Mouse (Mus musculus) kidney, embryonic 16.5 days (tissue): ENCODE data around the gene Tnfaip8l3. TPM values are rescaled to one million over a fixed set of nuclear protein-coding genes. Genes with fewer than 3 reads are reported as not detected.
A peak's percentile ranks its signal among the peaks of the same experiment; 100 is the strongest.
"Not testable (repeated sequence)": the region's sequence is repeated elsewhere in the genome, so short reads cannot be mapped to it uniquely, and the experiment has no call there.

Source experiments
- ATAC-seq: fragments of 200-750 bp; cut with Nextera tagmentation; 2 replicates; pipeline ENCODE4 v1.8.0; 2017; ENCODE audit warnings: moderate TSS enrichment; ENCODE audit not compliant: low FRiP score, low TSS enrichment
- H3K27ac ChIP-seq: fragments of 300-500 bp; sonication (generic); 2 replicates; pipeline ENCODE4 v1.5.1; 2014; ENCODE audit warnings: low read length
- H3K27me3 ChIP-seq: fragments of 300-500 bp; sonication (generic); 2 replicates; pipeline ENCODE4 v1.6.1; 2014; ENCODE audit warnings: low read length, control low read depth, mixed read lengths; ENCODE audit not compliant: insufficient read depth
- H3K36me3 ChIP-seq: fragments of 300-500 bp; sonication (generic); 2 replicates; pipeline ENCODE4 v1.6.1; 2014; ENCODE audit warnings: low read length, control low read depth, mixed read lengths; ENCODE audit not compliant: insufficient read depth
- H3K4me1 ChIP-seq: fragments of 300-500 bp; sonication (generic); 2 replicates; pipeline ENCODE4 v1.6.1; 2014; ENCODE audit warnings: low read length, control low read depth, mixed read lengths; ENCODE audit not compliant: insufficient read depth
- H3K4me2 ChIP-seq: fragments of 300-500 bp; sonication (generic); replicated peaks from 2 replicates; pipeline ENCODE4 v1.6.1; 2014; ENCODE audit warnings: low read depth, low read length
- H3K4me3 ChIP-seq: fragments of 300-500 bp; sonication (generic); 2 replicates; pipeline ENCODE4 v1.5.1; 2014; ENCODE audit warnings: mild to moderate bottlenecking, low read length
- H3K9ac ChIP-seq: fragments of 300-500 bp; sonication (generic); replicated peaks from 2 replicates; pipeline ENCODE4 v1.6.1; 2014; ENCODE audit warnings: low read length
- H3K9me3 ChIP-seq: fragments of 300-500 bp; sonication (generic); 2 replicates; pipeline ENCODE4 v1.6.1; 2016; ENCODE audit warnings: low read length, control low read depth
- whole genome bisulfite sequencing: fragments of 180-500 bp; shearing (Covaris S2); extraction: QIAGEN DNeasy Blood & Tissue Kit; methylation state at CpG from one replicate; pipeline ENCODE4 v1.1.7; 2014; 5-methylcytosine and 5-hydroxymethylcytosine counted together
- polyA plus RNA-seq: library from polyadenylated mRNA; unstranded; fragments of >200 nt; fragmentation: Nextera tagmentation; extraction: Ambion mirVana; gene quantifications from 2 replicates; pipeline ENCODE4 v1.2.1, GENCODE M21; 2015

Tnfaip8l3 gene
- polyA plus RNA-seq, 1 experiment from 2014 or later: 0.41 TPM

DNA sequence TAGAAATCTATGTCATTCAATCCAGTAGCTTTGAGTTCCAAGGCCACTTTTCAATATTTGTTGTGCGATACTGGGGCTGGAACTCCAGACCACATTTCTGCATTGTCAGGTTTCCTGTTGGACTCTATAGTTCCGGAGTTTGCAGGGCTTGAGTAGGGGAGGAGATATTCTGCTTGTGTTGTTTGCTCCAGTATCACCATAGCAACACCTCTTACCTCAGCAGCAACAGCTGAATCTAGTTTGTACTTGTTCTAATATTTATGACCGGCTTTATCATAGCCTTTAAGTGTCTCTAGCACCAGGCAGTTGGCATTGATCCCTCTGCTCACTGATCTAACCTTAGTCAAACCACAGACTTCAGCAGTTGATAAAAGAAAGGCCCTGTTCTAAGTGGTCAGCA, 45.4 kb downstream of the Tnfaip8l3 start:
- 73% methylated on average over 3 of the region's 3 CpGs for WGBS
- Histone ChIP-seq H3K9ac (no peak overlapping the region), H3K27me3 (no peaks in the 10 kb centered on the region), H3K4me2 (no peak overlapping the region), H3K27ac (no peak overlapping the region), H3K9me3 (peaks cover 5% of the 10 kb centered on the region; the same call in 1 of the 2 replicates), H3K4me3 (no peak overlapping the region), H3K36me3 (no peaks in the 10 kb centered on the region), H3K4me1 (no peaks in the 10 kb centered on the region)
- ATAC-seq: no peak

DNA sequence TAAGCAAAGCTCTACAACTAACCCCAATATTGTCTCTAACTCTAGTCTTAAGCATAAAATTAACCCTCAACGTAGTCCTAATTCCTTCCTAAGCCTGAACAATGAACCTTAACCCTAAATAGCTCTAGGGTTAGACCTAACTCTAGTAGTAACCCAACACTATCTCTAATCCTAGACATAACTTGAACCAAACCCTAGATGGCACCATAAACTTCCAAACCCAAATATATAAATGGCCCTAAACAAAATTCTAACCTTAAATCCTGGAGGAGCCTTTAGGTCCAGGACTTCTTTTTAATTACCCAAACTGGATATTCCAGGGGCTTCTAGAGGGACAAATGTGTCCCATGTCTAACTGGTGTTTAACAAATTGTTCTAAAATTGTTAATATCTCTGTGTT, 73.7 kb downstream of the Tnfaip8l3 start:
- 58% methylated on average over 1 of the region's 1 CpGs for WGBS
- no peak for ATAC-seq
- H3K4me2 ChIP-seq: no peak overlapping the region
- no peak overlapping the region for H3K27ac ChIP-seq
- H3K9me3 ChIP-seq: no peaks in the 10 kb centered on the region
- no peak overlapping the region for H3K4me3 ChIP-seq
- H3K9ac ChIP-seq: no peak overlapping the region
- H3K4me1 ChIP-seq: no peaks in the 10 kb centered on the region
- H3K36me3 ChIP-seq: no peaks in the 10 kb centered on the region
- no peaks in the 10 kb centered on the region for H3K27me3 ChIP-seq

DNA sequence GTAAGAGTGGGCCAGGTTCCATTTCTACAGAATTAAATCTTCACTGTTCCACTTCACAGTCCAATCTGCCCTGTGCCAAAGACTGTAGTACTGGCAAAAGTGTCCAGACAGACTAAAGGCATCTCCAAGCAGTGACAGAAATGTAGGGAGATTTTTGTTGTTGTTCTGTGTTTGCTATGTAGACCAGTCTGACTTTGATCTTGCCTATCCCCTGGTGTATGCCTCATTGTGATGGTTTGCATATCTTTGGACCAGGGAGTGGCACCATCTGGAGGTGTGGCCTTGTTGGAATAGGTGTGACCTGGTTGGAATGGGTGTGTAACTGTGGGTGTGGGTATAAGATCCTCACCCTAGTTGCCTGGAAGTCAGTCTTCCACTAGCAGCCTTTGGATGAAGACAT, 75.6 kb downstream of the Tnfaip8l3 start:
- not testable (repeated sequence) for H3K36me3 ChIP-seq, H3K4me1 ChIP-seq, H3K27me3 ChIP-seq, H3K9me3 ChIP-seq, H3K27ac ChIP-seq, H3K9ac ChIP-seq, ATAC-seq, H3K4me3 ChIP-seq, H3K4me2 ChIP-seq

DNA sequence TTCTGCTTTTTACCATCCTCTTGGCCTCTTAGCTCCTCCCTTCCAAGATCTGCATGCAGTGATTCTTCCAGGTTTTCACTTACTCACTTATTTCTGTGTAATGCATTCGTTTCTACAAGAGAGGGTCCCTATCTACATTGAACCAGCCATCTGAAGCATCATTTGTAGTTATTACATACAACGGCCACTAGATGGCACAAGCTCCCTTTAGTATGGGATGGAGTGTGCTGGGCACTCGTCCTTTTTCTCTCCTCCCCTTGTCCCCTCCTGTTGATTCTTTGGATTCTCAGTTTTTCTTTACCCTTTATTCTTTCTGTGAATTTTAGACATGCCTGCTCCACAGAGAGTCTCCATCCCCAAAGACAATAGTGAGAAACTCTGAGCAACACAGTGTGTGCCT, 77.3 kb downstream of the Tnfaip8l3 start:
- H3K27ac ChIP-seq: no peak overlapping the region
- H3K27me3 ChIP-seq: no peaks in the 10 kb centered on the region
- H3K4me2 ChIP-seq: 0 out of 2 replicates have a peak overlapping the region, but pooled peaks have one; percentile 10
- no peaks in the 10 kb centered on the region for H3K4me1 ChIP-seq
- ATAC-seq: peak; percentile 75; the same call in 1 of the 2 replicates
- WGBS: 3% methylated on average over 3 of the region's 3 CpGs
- H3K9me3 ChIP-seq: no peaks in the 10 kb centered on the region
- no peaks in the 10 kb centered on the region for H3K36me3 ChIP-seq
- H3K9ac ChIP-seq: no peak overlapping the region
- H3K4me3 ChIP-seq: no peak overlapping the region

DNA sequence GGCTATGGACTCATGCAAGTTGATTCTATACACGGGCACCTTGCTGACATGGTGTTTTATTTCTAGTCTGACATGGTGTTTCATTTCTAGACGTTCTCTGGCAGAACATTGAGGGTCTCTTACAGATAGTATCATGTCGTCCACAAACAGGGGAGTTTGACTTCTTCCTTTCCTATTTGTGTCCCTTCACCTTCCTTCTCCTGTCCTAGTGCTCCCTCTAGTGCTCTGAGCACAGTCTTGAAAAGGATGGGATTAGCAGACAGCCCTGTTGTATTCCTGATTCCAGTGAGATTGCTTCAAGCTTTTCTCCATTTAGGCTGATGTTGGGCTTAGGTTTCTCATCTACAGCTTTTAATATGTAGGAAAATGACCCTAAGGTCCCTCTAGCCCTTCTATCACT, 81.2 kb downstream of the Tnfaip8l3 start:
- no peak overlapping the region for H3K4me3 ChIP-seq
- no peaks in the 10 kb centered on the region for H3K9me3 ChIP-seq
- 31% methylated on average over 3 of the region's 3 CpGs for WGBS
- no peaks in the 10 kb centered on the region for H3K36me3 ChIP-seq
- no peak overlapping the region for H3K27ac ChIP-seq
- no peak overlapping the region for H3K4me2 ChIP-seq
- H3K9ac ChIP-seq: no peak overlapping the region
- H3K27me3 ChIP-seq: no peaks in the 10 kb centered on the region
- no peaks in the 10 kb centered on the region for H3K4me1 ChIP-seq
- ATAC-seq: no peak

DNA sequence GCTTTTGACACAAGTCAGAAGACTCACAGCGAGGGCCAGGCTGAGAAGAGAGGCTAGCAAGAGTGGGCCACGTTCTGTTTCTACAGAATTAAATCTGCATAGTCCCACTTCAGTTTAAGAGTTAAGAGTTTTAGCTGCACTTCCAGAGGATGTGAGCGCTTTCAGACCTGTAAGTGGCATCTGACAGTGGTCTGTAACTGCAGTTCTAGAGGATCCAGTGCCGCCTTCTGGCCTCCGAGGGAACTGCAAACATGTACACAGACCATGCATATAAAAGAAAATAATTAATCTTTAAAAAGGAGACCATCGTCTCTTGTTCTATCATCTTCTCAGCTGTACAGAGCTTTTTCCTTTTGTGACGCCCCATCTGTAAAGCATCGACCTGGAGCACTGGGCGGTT, 83.3 kb downstream of the Tnfaip8l3 start:
- WGBS: 42% methylated on average over 9 of the region's 9 CpGs
- ATAC-seq: no peak
- H3K27ac ChIP-seq: no peak overlapping the region
- no peaks in the 10 kb centered on the region for H3K9me3 ChIP-seq
- H3K9ac ChIP-seq: no peak overlapping the region
- no peaks in the 10 kb centered on the region for H3K27me3 ChIP-seq
- no peaks in the 10 kb centered on the region for H3K4me1 ChIP-seq
- no peaks in the 10 kb centered on the region for H3K36me3 ChIP-seq
- H3K4me3 ChIP-seq: no peak overlapping the region
- no peak overlapping the region for H3K4me2 ChIP-seq

DNA sequence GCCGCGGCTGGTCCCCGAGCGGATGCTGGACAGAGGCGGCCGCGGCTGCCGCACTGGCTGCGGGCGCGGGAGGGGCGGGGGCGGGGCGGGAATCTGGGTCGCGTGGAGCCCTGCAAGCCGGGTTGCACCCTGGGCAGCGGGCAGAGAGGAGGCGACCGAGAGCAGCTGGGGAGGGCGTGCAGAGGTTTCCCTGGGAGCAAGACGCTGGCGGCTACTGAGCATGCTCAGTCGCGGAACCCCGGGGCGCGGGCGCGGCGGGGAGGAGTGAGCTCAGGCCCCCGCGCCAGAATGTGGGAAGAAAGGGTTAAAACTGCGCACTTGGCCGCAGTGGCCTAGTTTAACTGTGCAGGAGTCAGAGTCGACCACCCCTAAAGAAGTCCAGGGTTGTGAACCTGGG, 93.1 kb downstream of the Tnfaip8l3 start, which contains the start of gene Elmod1:
Gene Elmod1 (minus strand): TSS at position 180 of the 397 bp plus-strand sequence.
- Histone ChIP-seq H3K9ac (peak within 1 kb of the TSS; percentile 48; the same call in 1 of the 2 replicates), H3K27me3 (peaks cover 32% of the 10 kb centered on the region)

DNA sequence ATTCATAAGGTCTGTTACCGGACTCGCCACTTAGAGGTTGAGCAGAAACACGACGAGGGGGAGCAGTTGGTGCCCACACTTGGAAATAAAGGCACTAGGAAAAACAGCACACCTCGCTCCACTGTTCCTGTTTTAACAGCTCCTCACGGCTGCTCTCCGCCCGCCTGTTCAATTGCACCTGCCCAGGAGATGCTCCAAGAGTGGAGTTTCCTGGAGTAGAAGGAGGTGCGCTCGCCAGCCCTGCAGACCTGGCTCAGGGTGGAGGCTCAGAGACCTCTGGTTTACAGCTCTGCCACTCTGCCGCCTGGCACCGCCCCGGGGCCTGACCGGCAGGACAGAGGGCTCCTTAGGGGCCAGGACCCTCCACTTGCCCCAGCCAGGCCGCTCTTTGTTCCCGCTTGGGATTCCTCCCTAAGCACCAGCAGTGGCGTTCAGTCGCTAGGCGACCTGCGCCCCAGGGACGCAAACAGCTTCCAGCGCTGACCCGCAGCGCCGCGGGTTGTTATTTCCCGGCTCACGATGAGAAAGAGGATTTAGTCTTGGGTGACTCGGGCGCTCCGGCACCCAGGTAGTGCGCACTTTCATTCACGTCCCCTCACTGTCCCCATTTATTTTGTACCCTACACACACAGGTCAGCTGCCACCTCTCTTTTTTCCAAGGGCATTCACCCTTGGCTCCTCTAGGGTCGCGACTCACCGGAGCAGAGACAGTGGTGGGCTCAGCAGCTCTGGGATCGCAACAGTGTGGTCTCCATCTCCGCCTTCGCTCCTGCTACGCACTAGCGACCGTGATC, 93.7 kb downstream of the Tnfaip8l3 start:
- peak; percentile 65; the same call in 1 of the 2 replicates for ATAC-seq
- under 1% methylated on average over 42 of the region's 42 CpGs for WGBS

More for the DNA sequence above, 93.1 kb downstream of the Tnfaip8l3 start, which contains the start of gene Elmod1:
- H3K27ac ChIP-seq: no peak within 1 kb of the TSS
- WGBS: 1% methylated on average over 36 of the region's 36 CpGs
- H3K9me3 ChIP-seq: no peaks in the 10 kb centered on the region
- 0 out of 2 replicates have a peak, but pooled peaks cover 6% of the 10 kb centered on the region for H3K4me1 ChIP-seq
- H3K4me3 ChIP-seq: peak within 1 kb of the TSS; percentile 59
- peak within 1 kb of the TSS; percentile 82 for H3K4me2 ChIP-seq
- no peaks in the 10 kb centered on the region for H3K36me3 ChIP-seq
- ATAC-seq: peak; percentile 91; the same call in 1 of the 2 replicates

DNA sequence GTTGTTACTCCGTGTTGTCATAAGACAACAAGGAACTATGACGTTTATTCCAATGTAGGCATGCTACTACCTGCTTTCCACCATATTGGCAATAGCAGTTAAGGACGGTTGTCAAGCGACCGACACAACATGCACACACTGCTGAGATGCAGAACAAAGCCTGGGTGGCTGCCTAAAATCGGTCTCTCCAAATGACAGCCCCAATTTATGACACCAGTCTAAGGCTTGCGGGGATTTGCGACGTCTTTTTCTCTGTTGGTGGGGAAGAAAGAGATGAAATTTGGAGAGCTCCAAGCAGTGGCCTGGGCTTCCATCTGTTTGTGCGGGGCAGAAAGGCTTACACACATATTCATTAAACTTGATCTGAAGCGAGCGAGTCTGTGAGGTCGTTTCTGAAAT, 94.3 kb downstream of the Tnfaip8l3 start:
- Histone ChIP-seq H3K27ac (no peak overlapping the region), H3K4me3 (peak overlapping the region; percentile 59; the same call in 1 of the 2 replicates), H3K9ac (no peak overlapping the region), H3K4me1 (0 out of 2 replicates have a peak, but pooled peaks cover 6% of the 10 kb centered on the region), H3K4me2 (peak overlapping the region; percentile 82), H3K36me3 (no peaks in the 10 kb centered on the region), H3K27me3 (peaks cover 32% of the 10 kb centered on the region), H3K9me3 (no peaks in the 10 kb centered on the region)
- WGBS: 21% methylated on average over 13 of the region's 13 CpGs
- no peak for ATAC-seq

More for the DNA sequence above, 93.7 kb downstream of the Tnfaip8l3 start:
- Histone ChIP-seq H3K4me1 (0 out of 2 replicates have a peak, but pooled peaks cover 6% of the 10 kb centered on the region), H3K9me3 (no peaks in the 10 kb centered on the region), H3K9ac (peak overlapping the region; percentile 48; the same call in 1 of the 2 replicates), H3K27ac (no peak overlapping the region), H3K36me3 (no peaks in the 10 kb centered on the region), H3K4me3 (peak overlapping the region; percentile 59), H3K27me3 (peaks cover 32% of the 10 kb centered on the region), H3K4me2 (peak overlapping the region; percentile 82)
